Mouse (Mus musculus): ENCODE results near the gene Trpv1. TPM values are rescaled to one million over a fixed set of nuclear protein-coding genes. Genes with fewer than 3 reads are reported as not detected.

Trpv1 gene
- total and polyA plus RNA-seq, 2 experiments from 2014 or later = 0.22 to 0.38 TPM

DNA sequence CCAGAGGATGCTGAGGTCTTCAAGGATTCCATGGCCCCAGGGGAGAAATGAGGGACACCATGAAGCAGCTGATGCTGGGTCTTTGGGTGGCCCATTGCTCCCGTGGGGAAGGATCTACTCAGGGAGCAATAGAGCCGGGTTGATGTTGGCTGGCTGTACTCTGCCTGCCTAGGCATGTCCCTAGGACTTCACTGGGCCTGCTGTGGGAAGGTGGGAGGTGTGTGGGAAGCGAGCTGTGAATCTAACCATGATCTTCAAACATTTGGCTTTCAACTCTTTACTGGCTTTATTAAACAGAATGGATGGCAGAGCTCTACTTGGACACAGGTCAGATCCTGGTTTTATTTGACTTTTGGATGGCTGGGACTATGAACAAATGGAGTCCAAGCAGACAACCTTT is 26.4 kb downstream of the Trpv1 start:
- H3K9ac ChIP-seq = no peak overlapping the region
- no peaks in the 10 kb centered on the region for H3K36me3 ChIP-seq (ENCODE audit: insufficient read depth)
- no peaks in the 10 kb centered on the region for H3K27me3 ChIP-seq (ENCODE audit: insufficient read depth, low read length)
- H3K4me1 ChIP-seq (ENCODE audit: insufficient read depth) = no peaks in the 10 kb centered on the region
- no peak overlapping the region for H3K4me2 ChIP-seq (ENCODE audit: low read depth)
- no peak overlapping the region for H3K4me3 ChIP-seq (ENCODE audit: low read depth, low read length)
- DNase-seq = no peak
- H3K27ac ChIP-seq (ENCODE audit: low read depth, low read length) = no peak overlapping the region
- no peak for TF ChIP-seq CTCF (IDR thresholded peaks at IDR 0.05; ENCODE audit: low read depth)
- 72% methylated on average over 3 of the region's 3 CpGs for WGBS
- ATAC-seq = no peak
- no peaks in the 10 kb centered on the region for H3K9me3 ChIP-seq (ENCODE audit: low read length)

DNA sequence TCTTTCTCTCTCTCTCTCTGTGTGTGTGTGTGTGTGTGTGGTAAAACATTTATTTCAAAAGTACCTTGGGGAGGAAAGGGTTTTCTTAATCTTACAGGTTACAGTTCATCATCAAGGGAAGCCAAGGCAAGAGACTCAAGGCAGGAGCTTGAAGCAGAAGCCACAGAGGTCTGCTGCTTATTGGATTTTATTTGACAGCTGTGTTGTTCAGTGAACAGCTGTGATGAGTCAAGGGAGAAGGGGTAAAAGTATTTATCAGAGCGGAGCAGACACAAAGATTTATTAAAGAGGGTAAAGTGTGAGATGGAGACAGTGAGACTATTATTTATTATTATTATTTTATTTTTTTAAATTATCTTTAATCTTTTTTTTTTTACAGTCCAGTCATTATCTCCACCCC is 27.3 kb downstream of the Trpv1 start:
- Histone ChIP-seq H3K9me3 (ENCODE audit: low read length) (no peaks in the 10 kb centered on the region), H3K27ac (ENCODE audit: low read depth, low read length) (no peak overlapping the region), H3K36me3 (ENCODE audit: insufficient read depth) (no peaks in the 10 kb centered on the region), H3K4me3 (ENCODE audit: low read depth, low read length) (no peak overlapping the region), H3K4me2 (ENCODE audit: low read depth) (no peak overlapping the region), H3K4me1 (ENCODE audit: insufficient read depth) (no peaks in the 10 kb centered on the region), H3K9ac (no peak overlapping the region), H3K27me3 (ENCODE audit: insufficient read depth, low read length) (no peaks in the 10 kb centered on the region)
- 93% methylated on average over 1 of the region's 1 CpGs for WGBS
- DNase-seq (no peak), ATAC-seq (no peak)
- TF ChIP-seq CTCF (IDR thresholded peaks at IDR 0.05; ENCODE audit: low read depth) = no peak

DNA sequence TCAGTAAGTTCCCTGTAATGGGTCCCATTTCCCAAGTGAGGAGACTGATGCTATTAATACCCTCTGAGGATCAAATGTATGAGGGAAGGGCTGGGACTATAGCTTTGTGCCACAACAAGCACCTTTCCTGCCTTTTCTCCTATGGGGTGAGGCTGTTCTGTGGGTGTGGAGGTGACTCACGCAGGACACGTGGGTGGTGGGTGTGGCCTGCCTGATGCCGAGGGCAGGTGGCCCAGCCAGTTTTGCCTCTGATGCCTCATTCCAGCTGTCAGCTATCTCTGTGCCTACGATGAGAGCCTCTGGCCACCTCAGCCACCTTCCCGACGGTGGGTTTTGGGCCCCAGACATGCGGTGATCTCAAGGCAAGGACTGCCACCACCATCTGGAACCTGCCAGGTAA is 33.2 kb downstream of the Trpv1 start, which contains the start of gene Trpv3:
Gene Trpv3, plus strand, starts transcription at position 122 of the 400 bp plus-strand sequence.
- Histone ChIP-seq H3K9ac (no peak within 1 kb of the TSS), H3K4me3 (ENCODE audit: low read depth, low read length) (no peak within 1 kb of the TSS), H3K4me2 (ENCODE audit: low read depth) (no peak within 1 kb of the TSS), H3K4me1 (ENCODE audit: insufficient read depth) (no peaks in the 10 kb centered on the region), H3K27ac (ENCODE audit: low read depth, low read length) (no peak within 1 kb of the TSS), H3K27me3 (ENCODE audit: insufficient read depth, low read length) (no peaks in the 10 kb centered on the region), H3K9me3 (ENCODE audit: low read length) (no peaks in the 10 kb centered on the region), H3K36me3 (ENCODE audit: insufficient read depth) (no peaks in the 10 kb centered on the region)
- WGBS = 94% methylated on average over 7 of the region's 7 CpGs
- DNase-seq (no peak), ATAC-seq (no peak)
- no peak for TF ChIP-seq CTCF (IDR thresholded peaks at IDR 0.05; ENCODE audit: low read depth)

- H3K9ac ChIP-seq = no peak overlapping the region
- DNase-seq = no peak
- no peaks in the 10 kb centered on the region for H3K4me1 ChIP-seq (ENCODE audit: insufficient read depth)
- 37% methylated on average over 2 of the region's 2 CpGs for WGBS
- H3K27me3 ChIP-seq (ENCODE audit: insufficient read depth, low read length) = no peaks in the 10 kb centered on the region
- TF ChIP-seq CTCF (IDR thresholded peaks at IDR 0.05; ENCODE audit: low read depth) = no peak
- no peaks in the 10 kb centered on the region for H3K9me3 ChIP-seq (ENCODE audit: low read length)
- ATAC-seq = no peak
- H3K36me3 ChIP-seq (ENCODE audit: insufficient read depth) = no peaks in the 10 kb centered on the region
- no peak overlapping the region for H3K27ac ChIP-seq (ENCODE audit: low read depth, low read length)
- H3K4me2 ChIP-seq (ENCODE audit: low read depth) = no peak overlapping the region
- no peak overlapping the region for H3K4me3 ChIP-seq (ENCODE audit: low read depth, low read length)
These were observed 40.7 kb downstream of the Trpv1 start for GRCm38 (mm10) chr11:73274821-73275220.

GRCm38 (mm10) chr11:73280710-73281109 is 46.6 kb downstream of the Trpv1 start:
- Histone ChIP-seq H3K9me3 (ENCODE audit: low read length) (no peaks in the 10 kb centered on the region), H3K27ac (ENCODE audit: low read depth, low read length) (no peak overlapping the region), H3K9ac (no peak overlapping the region), H3K27me3 (ENCODE audit: insufficient read depth, low read length) (no peaks in the 10 kb centered on the region), H3K4me1 (ENCODE audit: insufficient read depth) (no peaks in the 10 kb centered on the region), H3K36me3 (ENCODE audit: insufficient read depth) (no peaks in the 10 kb centered on the region), H3K4me2 (ENCODE audit: low read depth) (no peak overlapping the region), H3K4me3 (ENCODE audit: low read depth, low read length) (no peak overlapping the region)
- 60% methylated on average over 5 of the region's 5 CpGs for WGBS
- no peak for ATAC-seq
- TF ChIP-seq CTCF (IDR thresholded peaks at IDR 0.05; ENCODE audit: low read depth) = no peak
- DNase-seq = no peak

GRCm38 (mm10) chr11:73281528-73282027 is 47.5 kb downstream of the Trpv1 start:
- H3K27ac ChIP-seq (ENCODE audit: low read depth, low read length) = peak overlapping the region; percentile 40; the same call in 1 of the 2 replicates
- no peaks in the 10 kb centered on the region for H3K4me1 ChIP-seq (ENCODE audit: insufficient read depth)
- TF ChIP-seq CTCF (IDR thresholded peaks at IDR 0.05; ENCODE audit: low read depth) = peak; percentile 66
- ATAC-seq = peak; percentile 97
- H3K9ac ChIP-seq = peak overlapping the region; percentile 51
- H3K4me2 ChIP-seq (ENCODE audit: low read depth) = peak overlapping the region; percentile 50
- no peaks in the 10 kb centered on the region for H3K9me3 ChIP-seq (ENCODE audit: low read length)
- H3K36me3 ChIP-seq (ENCODE audit: insufficient read depth) = no peaks in the 10 kb centered on the region
- peak overlapping the region; percentile 34 for H3K4me3 ChIP-seq (ENCODE audit: low read depth, low read length)
- H3K27me3 ChIP-seq (ENCODE audit: insufficient read depth, low read length) = no peaks in the 10 kb centered on the region
- 3% methylated on average over 16 of the region's 16 CpGs for WGBS
- peak; percentile 81 for DNase-seq

DNA sequence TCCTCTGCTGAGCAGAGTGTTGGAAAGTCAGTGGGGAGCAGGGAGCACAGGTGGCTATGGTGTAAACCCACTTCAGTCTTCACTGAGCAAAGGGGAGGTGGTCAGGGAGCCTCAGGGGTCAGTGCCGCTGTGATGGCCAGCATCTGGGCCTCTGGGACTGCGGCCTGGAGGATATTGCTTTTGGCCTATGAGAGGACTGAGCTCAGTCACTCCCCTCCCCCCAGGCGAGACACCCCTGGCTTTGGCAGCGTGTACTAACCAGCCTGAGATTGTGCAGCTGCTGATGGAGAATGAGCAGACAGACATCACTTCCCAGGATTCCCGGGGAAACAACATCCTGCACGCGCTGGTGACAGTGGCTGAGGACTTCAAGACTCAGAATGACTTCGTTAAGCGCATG is 49.3 kb downstream of the Trpv1 start:
- TF ChIP-seq CTCF (IDR thresholded peaks at IDR 0.05; ENCODE audit: low read depth) = no peak
- ATAC-seq (no peak), DNase-seq (no peak)
- WGBS = 74% methylated on average over 9 of the region's 9 CpGs
- Histone ChIP-seq H3K4me2 (ENCODE audit: low read depth) (no peak overlapping the region), H3K36me3 (ENCODE audit: insufficient read depth) (no peaks in the 10 kb centered on the region), H3K9ac (no peak overlapping the region), H3K4me1 (ENCODE audit: insufficient read depth) (no peaks in the 10 kb centered on the region), H3K27ac (ENCODE audit: low read depth, low read length) (no peak overlapping the region), H3K9me3 (ENCODE audit: low read length) (no peaks in the 10 kb centered on the region), H3K27me3 (ENCODE audit: insufficient read depth, low read length) (no peaks in the 10 kb centered on the region), H3K4me3 (ENCODE audit: low read depth, low read length) (no peak overlapping the region)
